Mouse (Mus musculus) intestine, embryonic 16.5 days (tissue): Measurements from ENCODE around the gene Apbb2. TPM values are rescaled to one million over a fixed set of nuclear protein-coding genes. Genes with fewer than 3 reads are reported as not detected.

Experiments
- ATAC-seq: fragments of 200-750 bp; cut with Nextera tagmentation; 2 replicates; pipeline ENCODE4 v1.8.0; 2017; ENCODE audit warnings: moderate TSS enrichment, moderate library complexity
- H3K27ac ChIP-seq: fragments of 300-500 bp; sonication (generic); 2 replicates; pipeline ENCODE4 v1.5.1; 2014; ENCODE audit warnings: mild to moderate bottlenecking, low read length
- H3K27me3 ChIP-seq: fragments of 300-500 bp; sonication (generic); replicated peaks from 2 replicates; pipeline ENCODE4 v1.6.1; 2014; ENCODE audit warnings: low read length, control low read depth, mixed read lengths; ENCODE audit not compliant: control insufficient read depth, insufficient read depth
- H3K36me3 ChIP-seq: fragments of 300-500 bp; sonication (generic); 2 replicates; pipeline ENCODE4 v1.6.1; 2014; ENCODE audit warnings: low read length, control low read depth; ENCODE audit not compliant: control insufficient read depth, insufficient read depth
- H3K4me1 ChIP-seq: fragments of 300-500 bp; sonication (generic); 2 replicates; pipeline ENCODE4 v1.6.1; 2014; ENCODE audit warnings: low read length, control low read depth, mixed read lengths; ENCODE audit not compliant: control insufficient read depth, insufficient read depth
- H3K4me2 ChIP-seq: fragments of 300-500 bp; sonication (generic); 2 replicates; pipeline ENCODE4 v1.6.1; 2014; ENCODE audit warnings: low read depth, low read length, control low read depth
- H3K4me3 ChIP-seq: fragments of 300-500 bp; sonication (generic); 2 replicates; pipeline ENCODE4 v1.5.1; 2014; ENCODE audit warnings: mild to moderate bottlenecking, low read length
- H3K9ac ChIP-seq: fragments of 300-500 bp; sonication (generic); 2 replicates; pipeline ENCODE4 v1.6.1; 2014; ENCODE audit warnings: low read depth, low read length
- H3K9me3 ChIP-seq: fragments of 300-500 bp; sonication (generic); 2 replicates; pipeline ENCODE4 v1.6.1; 2016; ENCODE audit warnings: low read length, control low read depth; ENCODE audit not compliant: control insufficient read depth
- WGBS: fragments of 180-500 bp; shearing (Covaris S2); extraction: QIAGEN DNeasy Blood & Tissue Kit; methylation state at CpG from one replicate; pipeline ENCODE4 v1.1.7; 2014; 5-methylcytosine and 5-hydroxymethylcytosine counted together
- polyA plus RNA-seq: library from polyadenylated mRNA; unstranded; fragments of >200 nt; fragmentation: Nextera tagmentation; extraction: Ambion mirVana; gene quantifications from 2 replicates; pipeline ENCODE4 v1.2.1, GENCODE M21; 2015

Gene Apbb2
- polyA plus RNA-seq, 1 experiment from 2014 or later = 31.2 TPM

DNA sequence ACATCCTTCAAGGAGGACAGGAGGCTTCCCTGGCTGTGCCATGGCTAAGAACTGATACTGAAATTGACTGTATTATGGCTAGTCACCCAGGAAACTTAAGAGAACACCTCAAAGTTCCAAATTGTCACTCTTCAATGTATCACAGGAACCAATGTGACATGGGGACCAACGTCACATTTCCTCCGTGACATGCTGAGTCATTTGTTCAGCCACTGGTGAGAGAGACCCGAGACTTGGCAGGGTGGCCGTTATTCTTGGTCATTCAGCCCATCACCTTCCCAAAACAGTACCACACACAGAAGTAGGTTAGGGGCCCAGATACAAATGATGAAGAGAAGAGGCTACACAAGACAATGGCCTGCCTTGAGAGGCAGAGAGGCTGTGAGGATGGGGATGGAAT is 295.5 kb downstream of the Apbb2 start:
- H3K4me3 ChIP-seq = no peak overlapping the region
- no peak for ATAC-seq
- WGBS = 85% methylated on average over 4 of the region's 4 CpGs
- H3K27ac ChIP-seq = no peak overlapping the region
- no peaks in the 10 kb centered on the region for H3K36me3 ChIP-seq
- H3K4me1 ChIP-seq = no peaks in the 10 kb centered on the region; the same call in 1 of the 2 replicates
- H3K4me2 ChIP-seq = no peak overlapping the region
- no peaks in the 10 kb centered on the region for H3K27me3 ChIP-seq
- H3K9me3 ChIP-seq = no peaks in the 10 kb centered on the region
- no peak overlapping the region for H3K9ac ChIP-seq

DNA sequence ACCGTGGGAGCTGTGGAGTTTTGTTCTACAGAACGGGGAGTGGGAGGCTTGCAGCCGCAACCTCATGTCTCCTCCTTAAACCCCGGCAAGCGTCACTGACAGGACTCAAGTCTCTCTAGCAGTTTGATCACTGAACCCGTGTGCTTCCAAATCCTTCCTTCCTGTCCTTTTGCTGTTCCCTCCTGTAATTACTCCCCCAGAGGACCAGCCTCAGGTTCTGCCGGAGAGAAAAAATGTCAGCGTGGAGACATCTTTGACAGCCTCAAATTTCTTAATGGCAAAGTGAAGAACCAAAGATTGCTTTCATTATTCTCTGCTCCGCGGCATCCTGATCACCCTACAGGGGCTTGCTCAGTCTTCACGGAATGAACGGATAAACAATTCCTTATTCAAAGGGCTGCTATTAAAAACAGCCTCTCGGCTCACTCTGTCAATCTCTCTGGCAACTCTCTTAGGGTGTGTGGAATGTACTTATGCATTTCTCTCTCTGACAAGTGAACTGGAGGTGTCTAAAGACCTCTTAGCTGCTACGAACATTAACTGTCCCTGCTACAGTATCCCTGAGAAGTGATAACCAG is 298.7 kb downstream of the Apbb2 start:
- Histone ChIP-seq H3K4me1 (no peaks in the 10 kb centered on the region; the same call in 1 of the 2 replicates), H3K27ac (no peak overlapping the region), H3K4me3 (no peak overlapping the region), H3K9me3 (no peaks in the 10 kb centered on the region), H3K36me3 (no peaks in the 10 kb centered on the region), H3K9ac (no peak overlapping the region), H3K27me3 (no peaks in the 10 kb centered on the region), H3K4me2 (no peak overlapping the region)
- 62% methylated on average over 14 of the region's 14 CpGs for WGBS
- no peak for ATAC-seq

DNA sequence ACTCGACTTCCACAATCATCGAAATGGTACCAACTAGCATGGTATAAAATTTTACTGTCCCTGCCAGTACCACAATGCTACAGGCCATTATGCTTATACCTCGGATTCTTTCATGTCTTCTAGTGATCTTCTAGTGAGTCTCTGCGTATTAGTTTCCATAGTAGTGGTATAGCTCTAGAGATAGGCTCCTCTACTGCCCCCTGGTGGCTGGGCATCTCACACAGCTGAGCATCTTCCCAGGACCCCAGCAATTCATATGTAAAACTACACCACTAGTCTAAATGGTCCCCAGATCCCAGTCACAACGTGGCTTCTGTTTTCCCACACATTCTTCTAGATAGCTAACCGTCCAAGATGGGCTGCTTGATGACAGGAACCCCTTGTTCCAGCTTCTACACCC is 299.2 kb downstream of the Apbb2 start:
- no peak for ATAC-seq
- 73% methylated on average over 6 of the region's 6 CpGs for WGBS
- no peak overlapping the region for H3K9ac ChIP-seq
- H3K9me3 ChIP-seq = no peaks in the 10 kb centered on the region
- H3K4me3 ChIP-seq = no peak overlapping the region
- no peaks in the 10 kb centered on the region for H3K36me3 ChIP-seq
- no peaks in the 10 kb centered on the region; the same call in 1 of the 2 replicates for H3K4me1 ChIP-seq
- H3K4me2 ChIP-seq = no peak overlapping the region
- H3K27ac ChIP-seq = no peak overlapping the region
- H3K27me3 ChIP-seq = no peaks in the 10 kb centered on the region

DNA sequence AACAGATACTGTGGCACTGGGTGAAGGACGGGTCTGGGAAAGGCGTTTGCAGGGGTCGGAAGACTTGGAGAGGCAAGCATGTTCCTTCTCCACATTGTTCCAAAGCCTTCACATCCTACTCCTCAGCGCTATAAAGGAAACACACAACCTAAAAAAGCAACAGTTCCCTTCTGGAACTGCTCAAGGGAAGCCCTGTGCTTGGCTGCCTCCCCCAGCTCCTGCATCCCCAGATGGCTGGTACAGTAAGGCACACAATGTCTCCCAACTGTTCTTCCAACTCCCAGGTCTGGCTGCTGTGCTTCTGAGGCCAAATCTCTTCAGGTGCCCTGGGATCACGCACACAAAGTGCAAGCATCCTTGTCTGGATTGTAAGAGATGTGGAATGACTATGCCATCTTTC is 302.8 kb downstream of the Apbb2 start:
- no peak overlapping the region for H3K4me2 ChIP-seq
- H3K4me3 ChIP-seq = no peak overlapping the region
- H3K4me1 ChIP-seq = no peaks in the 10 kb centered on the region
- no peak overlapping the region for H3K27ac ChIP-seq
- no peak for ATAC-seq
- H3K27me3 ChIP-seq = no peaks in the 10 kb centered on the region
- 87% methylated on average over 5 of the region's 5 CpGs for WGBS
- H3K9ac ChIP-seq = no peak overlapping the region
- no peaks in the 10 kb centered on the region for H3K36me3 ChIP-seq
- H3K9me3 ChIP-seq = no peaks in the 10 kb centered on the region

DNA sequence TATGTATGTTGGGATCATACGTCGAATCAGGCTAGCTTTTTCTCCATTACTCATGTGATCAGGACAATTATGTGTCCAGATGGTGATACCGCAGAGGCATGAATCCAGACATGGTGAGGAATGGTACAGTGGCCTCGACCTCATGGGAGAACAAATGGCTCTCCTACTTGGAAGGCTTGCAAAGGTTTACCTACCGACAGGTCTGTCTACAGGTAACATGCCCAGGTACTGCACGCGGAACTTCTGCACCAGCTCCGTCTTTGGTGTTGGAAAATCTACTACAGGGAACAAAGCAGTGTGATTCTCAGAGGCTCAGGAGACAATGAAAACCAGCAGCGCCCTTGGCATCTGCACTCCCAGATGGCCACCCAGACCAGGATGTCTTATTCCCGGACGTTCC is 307.8 kb downstream of the Apbb2 start:
- H3K27me3 ChIP-seq = no peaks in the 10 kb centered on the region
- WGBS = 93% methylated on average over 11 of the region's 11 CpGs
- H3K4me1 ChIP-seq = no peaks in the 10 kb centered on the region
- H3K27ac ChIP-seq = no peak overlapping the region
- no peak overlapping the region for H3K9ac ChIP-seq
- no peaks in the 10 kb centered on the region for H3K36me3 ChIP-seq
- ATAC-seq = no peak
- no peak overlapping the region for H3K4me2 ChIP-seq
- H3K4me3 ChIP-seq = no peak overlapping the region
- no peaks in the 10 kb centered on the region for H3K9me3 ChIP-seq

DNA sequence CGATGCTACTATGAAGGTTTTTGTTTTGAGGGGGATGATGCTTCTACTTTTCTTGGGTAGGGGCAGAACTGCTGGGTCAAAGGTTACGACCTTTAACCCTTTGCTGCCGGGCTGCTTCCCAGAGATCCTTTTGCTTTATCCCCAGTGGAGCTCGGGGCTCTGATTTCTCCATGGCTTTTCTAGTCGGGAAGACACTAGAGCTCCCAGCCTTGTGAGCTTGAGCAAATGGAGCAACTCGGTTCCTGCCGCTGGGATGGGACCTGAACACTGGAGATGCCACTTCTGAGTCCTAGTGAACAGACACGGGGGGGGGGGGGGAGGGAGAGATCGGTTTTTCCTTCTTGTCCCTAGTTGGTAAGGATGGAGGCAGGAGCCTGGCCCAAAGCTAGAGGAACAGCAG is 308.3 kb downstream of the Apbb2 start:
- H3K4me3 ChIP-seq = no peak overlapping the region
- H3K27me3 ChIP-seq = no peaks in the 10 kb centered on the region
- H3K9ac ChIP-seq = no peak overlapping the region
- H3K36me3 ChIP-seq = no peaks in the 10 kb centered on the region
- no peaks in the 10 kb centered on the region for H3K9me3 ChIP-seq
- 68% methylated on average over 9 of the region's 9 CpGs for WGBS
- H3K4me1 ChIP-seq = no peaks in the 10 kb centered on the region
- H3K27ac ChIP-seq = no peak overlapping the region
- ATAC-seq = no peak
- H3K4me2 ChIP-seq = no peak overlapping the region

DNA sequence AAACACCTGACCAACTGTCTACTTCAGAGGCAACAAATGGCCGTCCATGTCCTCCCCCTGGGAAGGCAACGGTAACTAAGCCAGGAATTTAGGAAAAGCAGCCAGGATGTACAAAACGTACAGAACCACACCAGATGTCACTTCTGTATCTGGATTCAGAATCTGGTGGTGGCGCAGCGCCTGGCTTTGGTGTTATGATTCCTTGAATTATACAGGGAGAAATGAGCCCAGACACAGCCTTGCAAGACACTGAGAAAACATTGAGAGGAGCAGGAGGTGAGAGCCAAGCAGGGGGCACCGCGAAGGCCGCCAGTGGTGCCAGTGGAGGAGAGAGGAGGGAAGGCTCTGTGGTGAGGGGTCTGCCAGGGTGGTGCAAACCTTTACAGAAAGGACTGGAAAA is 313.1 kb downstream of the Apbb2 start:
- H3K4me1 ChIP-seq = no peaks in the 10 kb centered on the region
- no peaks in the 10 kb centered on the region for H3K9me3 ChIP-seq
- H3K27me3 ChIP-seq = no peaks in the 10 kb centered on the region
- WGBS = 80% methylated on average over 8 of the region's 8 CpGs
- no peak overlapping the region for H3K4me2 ChIP-seq
- no peak overlapping the region for H3K4me3 ChIP-seq
- H3K36me3 ChIP-seq = no peaks in the 10 kb centered on the region; the same call in 1 of the 2 replicates
- no peak overlapping the region for H3K9ac ChIP-seq
- no peak for ATAC-seq
- no peak overlapping the region for H3K27ac ChIP-seq

DNA sequence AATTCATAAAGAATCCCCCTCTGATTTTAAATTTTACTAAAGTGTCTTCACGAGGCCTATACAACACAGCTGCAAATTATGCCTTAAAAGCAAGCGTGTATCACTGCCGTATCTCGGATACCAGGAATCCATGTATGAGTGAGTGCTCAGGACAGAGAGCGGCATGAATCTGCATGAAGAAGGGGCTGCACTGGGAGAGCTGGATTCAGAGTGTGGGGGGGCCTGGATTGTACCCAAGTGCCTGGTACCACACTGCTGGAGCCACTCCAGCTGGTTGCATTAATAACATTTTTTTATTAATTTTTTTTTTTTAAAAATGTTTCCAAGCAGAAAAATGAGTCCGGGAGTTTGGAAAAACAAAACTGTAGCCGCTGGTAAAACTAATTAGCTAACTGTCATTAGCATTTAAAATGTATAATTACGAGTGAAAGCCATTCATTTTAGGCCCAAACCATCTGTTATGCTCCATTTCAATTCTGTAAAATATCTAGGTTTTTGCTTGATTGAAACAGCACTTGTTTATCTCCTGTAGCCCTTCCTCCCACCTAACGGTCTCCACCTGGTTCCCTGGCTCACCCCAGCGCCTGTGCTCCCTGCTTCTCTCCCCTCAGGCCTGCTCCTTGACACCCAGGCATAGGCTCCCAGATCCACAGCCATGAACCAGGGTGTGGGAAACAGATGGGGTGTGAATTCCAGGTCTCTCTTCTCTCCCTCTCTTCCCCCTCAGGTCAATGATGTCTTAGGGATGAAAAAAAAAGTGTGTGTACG is 314.1 kb downstream of the Apbb2 start:
- H3K4me3 ChIP-seq = no peak overlapping the region
- no peak overlapping the region for H3K4me2 ChIP-seq
- no peak overlapping the region for H3K27ac ChIP-seq
- WGBS = 81% methylated on average over 11 of the region's 11 CpGs
- H3K27me3 ChIP-seq = no peaks in the 10 kb centered on the region
- H3K9me3 ChIP-seq = no peaks in the 10 kb centered on the region
- no peaks in the 10 kb centered on the region; the same call in 1 of the 2 replicates for H3K36me3 ChIP-seq
- no peak overlapping the region for H3K9ac ChIP-seq
- no peaks in the 10 kb centered on the region for H3K4me1 ChIP-seq
- no peak for ATAC-seq

DNA sequence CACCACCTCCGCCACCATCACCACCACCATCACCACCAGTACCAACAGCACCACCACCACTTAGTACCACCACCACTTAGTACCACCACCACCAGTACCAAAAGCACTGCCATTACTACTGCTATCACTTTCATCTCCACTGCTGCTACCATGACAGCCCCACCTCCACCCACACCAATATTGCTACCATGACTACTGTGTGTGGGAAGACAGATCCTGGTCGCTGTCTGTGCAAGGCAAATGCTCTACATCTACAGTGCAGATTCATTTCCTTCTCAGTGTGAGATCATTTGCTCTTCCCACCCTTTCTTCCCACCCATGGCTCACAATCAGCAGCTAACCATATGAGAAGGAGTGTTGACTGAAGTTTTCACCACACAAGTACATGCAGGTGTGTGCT is 315.7 kb downstream of the Apbb2 start:
- Histone ChIP-seq H3K4me1 (no peaks in the 10 kb centered on the region), H3K4me2 (no peak overlapping the region), H3K27ac (no peak overlapping the region), H3K27me3 (no peaks in the 10 kb centered on the region), H3K9ac (no peak overlapping the region), H3K9me3 (no peaks in the 10 kb centered on the region), H3K36me3 (no peaks in the 10 kb centered on the region; the same call in 1 of the 2 replicates), H3K4me3 (no peak overlapping the region)
- WGBS = 95% methylated on average over 2 of the region's 2 CpGs
- no peak for ATAC-seq
